Mouse (Mus musculus): ENCODE data around the gene Zscan22.

DNA sequence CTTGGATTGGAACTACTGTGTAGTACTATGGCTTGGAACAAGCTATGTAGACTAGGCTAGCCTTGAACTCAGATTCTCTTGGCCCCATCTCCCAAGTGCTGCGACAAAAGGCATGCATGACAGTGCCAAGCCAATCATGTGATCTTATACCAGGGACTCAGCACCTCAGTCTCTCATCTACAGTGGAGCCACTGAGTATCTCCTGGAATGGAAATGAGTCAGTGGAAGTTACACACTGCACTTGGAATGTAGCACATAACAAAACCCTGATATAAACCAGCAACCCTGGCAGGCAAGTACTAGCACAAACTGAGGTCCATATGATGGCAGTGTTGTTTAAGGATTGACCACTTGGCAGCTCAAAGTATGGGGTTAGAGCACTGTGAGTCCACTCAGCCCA lies 7.5 kb downstream of the Zscan22 start:
- TF ChIP-seq CTCF (IDR thresholded peaks at IDR 0.05; ENCODE audit: low read depth) (no peak), EP300 (IDR thresholded peaks at IDR 0.05; ENCODE audit: low read depth) (no peak)
